Mouse (Mus musculus): ENCODE measurements at regions not wholly inside any gene's neighbourhood (a gene's known extent, or its start where the extent isn't known, plus 50 kb on each side); places are given as distances from the start of the nearest gene placed in this dataset.

DNA sequence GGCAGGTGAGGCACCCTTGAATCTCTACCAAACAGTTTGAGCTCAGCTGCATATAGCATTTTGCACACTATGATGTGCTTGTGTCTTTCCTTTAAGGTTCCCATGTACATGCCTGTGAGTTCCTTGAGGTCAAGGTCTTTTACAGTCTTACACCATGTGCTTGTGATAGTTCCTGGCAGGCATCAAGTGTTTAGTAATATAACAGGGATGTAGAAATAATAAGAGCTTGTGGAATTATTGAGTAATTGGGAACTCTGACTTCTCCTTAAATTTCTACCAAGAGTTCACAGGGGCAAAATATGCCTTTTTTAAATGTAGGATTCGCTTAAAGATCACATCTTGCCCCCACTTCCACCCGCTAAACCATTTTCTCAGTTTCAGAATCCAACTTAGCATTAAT lies 115.9 kb upstream of the Fam19a1 start:
- TF ChIP-seq CTCF (IDR thresholded peaks at IDR 0.05; ENCODE audit: borderline replicate concordance, insufficient read depth, low read depth, low read length), result no peak
- no peak for TF ChIP-seq POLR2A (IDR thresholded peaks at IDR 0.05; ENCODE audit: borderline replicate concordance, insufficient read depth, low read length)

Measured in cerebellum, adult 2 months (tissue).